Mouse (Mus musculus): ENCODE data around the gene Fndc11.

- TF ChIP-seq POLR2A (IDR thresholded peaks at IDR 0.05; ENCODE audit: borderline replicate concordance, extremely low read depth, low read depth, low read length) = no peak
- no peak for TF ChIP-seq CTCF (IDR thresholded peaks at IDR 0.05; ENCODE audit: insufficient read depth, low read length)
These were observed 41.3 kb upstream of the Fndc11 start for GRCm38 (mm10) chr2:181178471-181178870.

All from lung, adult 2 months (tissue).